Mouse (Mus musculus): ENCODE results near the gene Brd1.
A peak's percentile ranks its signal among the peaks of the same experiment; 100 is the strongest.

Gene Brd1

DNA sequence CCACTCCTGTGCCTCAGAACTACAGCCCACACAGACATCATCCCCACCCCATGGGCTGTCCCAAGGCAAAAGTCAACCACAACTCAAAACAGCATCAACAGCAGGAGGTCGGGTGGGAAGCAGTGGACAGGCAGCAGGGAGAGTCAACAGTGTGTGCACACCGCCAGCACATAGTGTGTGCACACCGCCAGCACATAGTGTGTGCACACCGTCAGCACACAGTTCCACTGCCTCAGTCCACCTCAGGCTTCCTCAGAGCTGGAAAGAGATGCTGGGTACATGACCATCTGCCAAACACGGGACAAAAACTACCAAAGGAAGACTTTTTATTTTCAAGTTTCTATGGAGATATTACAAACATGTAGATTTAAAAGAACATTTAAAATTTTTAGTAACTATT, 47.3 kb downstream of the Brd1 start:
- no peak for DNase-seq (ENCODE audit: low spot score in 2 of 2)

DNA sequence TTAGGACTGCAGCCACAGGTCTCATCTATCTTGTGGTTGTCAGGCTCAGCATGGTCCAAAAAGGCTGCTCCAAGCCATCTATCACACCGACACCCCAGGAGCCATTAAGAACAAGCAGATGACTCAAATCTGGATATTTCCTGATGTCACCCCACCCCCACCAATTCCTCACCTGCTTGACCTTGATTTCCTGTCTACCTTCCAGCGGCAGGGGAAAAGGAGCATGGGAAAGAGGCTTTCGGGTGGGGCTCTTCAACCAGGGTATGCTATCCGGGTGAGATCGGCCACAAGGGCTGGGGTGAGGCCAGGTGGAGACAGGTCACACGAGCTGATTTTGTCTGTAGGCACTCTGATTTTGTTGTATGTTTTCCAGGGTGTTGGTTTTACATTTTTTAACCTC, 50.0 kb downstream of the Brd1 start:
- no peak for DNase-seq (ENCODE audit: low spot score in 2 of 2)

DNA sequence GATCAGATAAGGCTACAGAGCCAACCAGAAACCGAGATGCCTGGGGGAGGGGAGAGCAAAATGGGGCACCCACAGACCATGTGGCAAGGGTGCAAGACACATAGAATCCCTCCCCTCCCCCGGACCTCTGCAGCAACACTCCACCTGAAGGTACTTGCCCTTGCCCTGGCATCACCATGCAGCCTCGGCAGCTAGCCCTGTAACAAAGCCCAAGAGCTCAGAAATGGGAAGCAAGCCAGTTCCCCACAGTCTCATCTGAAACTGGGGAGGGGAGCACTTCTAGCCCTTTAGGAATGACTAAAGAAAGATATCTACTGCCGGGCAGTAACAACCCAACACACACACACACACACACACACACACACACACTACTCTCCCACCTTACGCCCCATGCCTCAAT, 53.1 kb downstream of the Brd1 start:
- DNase-seq (ENCODE audit: low spot score in 2 of 2), result no peak

GRCm38 (mm10) chr15:88677568-88677967, 56.5 kb downstream of the Brd1 start:
- DNase-seq (ENCODE audit: low spot score in 2 of 2), result no peak

DNA sequence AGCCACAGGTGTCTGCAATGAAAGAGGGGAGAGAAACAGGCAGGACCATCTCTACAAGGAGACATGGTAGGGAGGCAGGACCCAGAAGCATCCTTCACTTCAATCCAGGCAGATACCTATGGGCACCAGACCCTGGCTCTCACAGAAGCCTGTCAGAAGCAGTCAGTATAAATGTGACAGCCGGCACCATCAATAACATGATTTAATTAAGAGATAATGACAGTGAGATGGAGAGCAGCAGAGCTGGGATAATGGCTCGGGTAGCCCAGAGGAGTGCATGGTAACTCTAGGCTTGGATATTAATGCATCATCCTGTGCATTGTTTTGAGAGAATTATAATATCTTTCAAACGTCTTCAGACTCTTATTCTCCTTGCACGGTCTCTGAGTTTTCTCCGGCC, 58.0 kb downstream of the Brd1 start:
- no peak for DNase-seq (ENCODE audit: low spot score in 2 of 2)

- DNase-seq (ENCODE audit: low spot score in 2 of 2), result no peak
Observed at GRCm38 (mm10) chr15:88668693-88669092, 65.3 kb downstream of the Brd1 start.

DNA sequence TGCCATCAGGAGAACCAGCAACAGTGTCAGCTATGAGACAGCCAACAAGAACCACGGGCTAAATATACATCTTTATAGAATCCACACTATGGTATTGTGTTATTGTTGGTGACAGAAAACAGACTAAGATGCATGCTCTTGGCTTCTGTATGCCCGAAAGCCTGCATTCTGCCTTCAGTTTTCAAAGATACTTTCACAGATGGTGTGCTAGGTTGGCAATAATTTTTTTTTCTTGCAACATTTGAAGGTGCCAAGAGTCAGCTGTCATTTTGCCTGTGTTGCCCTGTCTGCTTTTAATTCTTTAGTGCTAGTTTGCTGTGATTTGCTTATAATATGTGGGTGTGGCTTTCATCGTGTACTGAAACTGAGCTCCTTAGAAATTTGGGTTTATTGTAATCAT, 66.4 kb downstream of the Brd1 start:
- DNase-seq (ENCODE audit: low spot score in 2 of 2), result no peak

- DNase-seq (ENCODE audit: low spot score in 2 of 2), result no peak
Observed at GRCm38 (mm10) chr15:88665846-88666245, 68.2 kb downstream of the Brd1 start.

- no peak for DNase-seq (ENCODE audit: low spot score in 2 of 2)
Observed at GRCm38 (mm10) chr15:88663041-88663440, 71.0 kb downstream of the Brd1 start.

DNA sequence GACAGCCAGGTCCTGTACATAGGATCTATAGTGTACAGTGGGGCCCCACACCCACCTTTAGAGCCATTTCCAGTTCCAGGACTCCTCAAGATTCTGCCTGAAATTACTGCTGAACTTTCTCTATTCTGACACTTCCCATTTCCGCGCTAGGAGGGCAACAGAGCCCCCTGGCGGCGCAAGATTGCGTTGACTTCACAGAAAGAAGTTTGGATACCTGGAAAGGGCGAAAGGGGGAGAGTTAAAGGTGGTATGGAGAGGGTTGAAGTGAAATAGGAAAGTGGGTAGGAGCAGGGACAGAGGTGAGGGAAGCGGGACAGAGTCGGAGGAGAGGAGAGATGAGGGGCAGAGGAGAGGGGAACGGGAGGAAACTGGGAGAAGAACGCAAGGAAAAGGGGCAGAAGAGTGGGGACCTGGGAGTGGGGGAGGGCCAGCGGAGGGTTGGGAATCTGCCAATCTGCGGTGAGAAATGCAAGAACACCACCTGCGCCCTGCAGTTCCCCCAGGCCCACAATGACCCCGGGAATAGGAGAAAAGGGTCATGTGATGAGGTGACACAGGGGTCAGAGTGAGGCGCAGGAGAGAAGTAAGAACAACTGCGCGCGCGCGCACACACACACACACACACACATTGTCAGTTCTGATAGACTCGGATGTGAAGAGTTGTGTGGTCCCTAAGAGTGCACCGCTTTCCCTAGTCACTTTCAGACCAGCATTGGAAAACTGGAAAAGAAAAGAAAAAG, 71.8 kb downstream of the Brd1 start:
- peak in 1 of 2 experiments; percentile 64 for DNase-seq (ENCODE audit: low spot score in 2 of 2)

DNA sequence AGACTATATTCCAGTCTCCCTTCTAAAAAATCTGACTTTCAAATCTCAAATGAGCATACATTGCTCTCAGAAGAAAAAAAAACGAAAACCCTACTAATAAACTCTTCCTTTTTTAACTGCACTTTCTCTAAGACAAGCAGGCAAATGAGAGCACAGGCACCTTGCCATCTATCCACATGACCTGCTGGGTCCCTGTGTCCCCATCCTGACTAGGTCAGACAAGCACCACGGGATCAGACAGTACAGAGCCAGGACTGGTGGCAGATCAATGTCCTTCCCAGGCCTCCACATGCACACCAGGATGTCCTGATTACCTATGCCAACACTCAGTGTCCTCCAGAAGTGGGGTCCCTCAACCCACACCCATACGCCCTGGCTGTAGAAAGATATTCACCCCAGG, 72.4 kb downstream of the Brd1 start:
- no peak for DNase-seq (ENCODE audit: low spot score in 2 of 2)

DNA sequence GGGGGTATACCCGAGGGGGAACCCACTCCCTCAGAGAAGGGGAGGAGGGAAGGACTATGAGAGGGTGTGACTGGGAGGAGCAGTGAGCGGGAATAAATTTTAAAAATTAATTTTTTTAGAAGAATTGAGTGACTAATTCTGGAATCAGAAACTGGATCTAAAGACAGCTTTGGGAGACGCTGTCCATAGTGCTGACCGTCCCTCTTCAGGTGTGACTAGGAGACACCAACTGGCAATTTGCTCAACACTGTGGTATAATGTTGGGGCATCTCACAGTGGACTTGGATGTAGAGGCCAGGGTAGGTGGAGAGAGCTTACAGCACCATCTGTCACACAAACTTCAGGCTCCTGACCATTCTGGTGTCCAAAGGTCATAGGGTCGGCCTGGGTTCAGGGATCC, 82.0 kb downstream of the Brd1 start:
- no peak for DNase-seq (ENCODE audit: low spot score in 2 of 2)

GRCm38 (mm10) chr15:88651019-88651418, 83.0 kb downstream of the Brd1 start:
- peak; percentile 58 to 82 for DNase-seq (ENCODE audit: low spot score in 2 of 2)
